In the genomic region with DNA sequence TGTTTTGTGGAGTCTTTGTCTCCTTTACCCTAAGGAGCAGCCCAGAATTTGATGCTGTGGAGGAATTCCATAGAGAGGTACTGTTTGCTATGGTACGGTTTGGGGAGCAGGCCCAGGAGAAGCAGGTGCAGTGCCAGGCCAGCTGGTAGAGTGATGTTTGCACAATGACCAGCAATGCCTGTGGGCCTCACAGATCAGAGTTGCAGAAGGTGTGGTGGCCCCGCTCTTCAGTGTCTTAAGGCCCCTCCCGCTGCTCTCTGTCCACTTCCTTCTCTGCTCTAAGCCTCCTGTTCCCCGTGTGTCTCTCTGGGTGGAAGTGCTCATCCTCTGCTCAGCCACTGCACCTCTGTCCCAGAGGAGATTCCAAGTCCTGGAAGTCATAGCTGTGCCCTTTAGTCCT, we compare ENCODE assay signal across 14 mouse cellular contexts.
DNase-seq lines count a peak whose midpoint lies in the region; ATAC-seq and TF ChIP-seq lines count a peak whose summit lies in the region.
"Had no signal": no experiment of that assay in that cellular context is flagged by ENCODE, and none has a peak within 500 bp of the region (broad histone marks: within the 10 kb centered on the region; RNA-seq: fewer than 3 reads in every experiment).

No protein-coding gene starts in this region.

- H3K9me3 ChIP-seq in heart, embryonic 12.5 days (replicated peaks), result 0 out of 2 replicates have a peak, but pooled peaks cover 3% of the 10 kb centered on the region
- H3K9me3 ChIP-seq in lung, postnatal 0 days (ENCODE audit: low read length), result no peaks in the 10 kb centered on the region
- no peaks in the 10 kb centered on the region for H3K9me3 ChIP-seq in limb, embryonic 10.5 days (replicated peaks)
- no peaks in the 10 kb centered on the region for H3K9me3 ChIP-seq in stomach, postnatal 0 days (ENCODE audit: control insufficient read depth, low read length)
- H3K9me3 ChIP-seq: midbrain, embryonic 13.5 days; neural tube, embryonic 12.5 days had no signal

- 86% methylated on average over 4 of the region's 4 CpGs for WGBS in heart, embryonic 12.5 days
- 51% methylated on average over 4 of the region's 4 CpGs for WGBS in lung, postnatal 0 days
- 93% methylated on average over 4 of the region's 4 CpGs for WGBS in limb, embryonic 10.5 days
- 48% methylated on average over 4 of the region's 4 CpGs for WGBS in stomach, postnatal 0 days

- peaks cover 30% of the 10 kb centered on the region for H3K4me1 ChIP-seq in heart, embryonic 12.5 days (replicated peaks)
- peaks cover 15% of the 10 kb centered on the region for H3K4me1 ChIP-seq in lung, postnatal 0 days (ENCODE audit: insufficient read depth, low read depth, low read length)
- H3K4me1 ChIP-seq in limb, embryonic 10.5 days, result peaks cover 40% of the 10 kb centered on the region
- H3K4me1 ChIP-seq in stomach, postnatal 0 days (replicated peaks; ENCODE audit: control insufficient read depth, insufficient read depth), result no peaks in the 10 kb centered on the region

- no peak for ATAC-seq in heart, embryonic 12.5 days (ENCODE audit: insufficient number of reproducible peaks, low FRiP score)
- no peak for ATAC-seq in lung, postnatal 0 days
- ATAC-seq in stomach, postnatal 0 days (ENCODE audit: low FRiP score, low TSS enrichment), result peak; percentile 64
- ATAC-seq: hindbrain, embryonic 16.5 days; midbrain, embryonic 13.5 days had no signal

- H3K36me3 ChIP-seq in heart, embryonic 12.5 days, result peaks cover 25% of the 10 kb centered on the region
- H3K36me3 ChIP-seq in lung, postnatal 0 days (ENCODE audit: insufficient read depth, low read length), result 0 out of 2 replicates have a peak, but pooled peaks cover 2% of the 10 kb centered on the region
- peaks cover 26% of the 10 kb centered on the region for H3K36me3 ChIP-seq in limb, embryonic 10.5 days
- peaks cover 5% of the 10 kb centered on the region; the same call in 1 of the 2 replicates for H3K36me3 ChIP-seq in stomach, postnatal 0 days (ENCODE audit: control insufficient read depth, insufficient read depth, low read length)

- H3K27ac ChIP-seq in heart, embryonic 12.5 days (ENCODE audit: poor library complexity, severe bottlenecking), result no peak overlapping the region
- peak overlapping the region; percentile 43; the same call in 1 of the 2 replicates for H3K27ac ChIP-seq in lung, postnatal 0 days (ENCODE audit: low read length)
- 0 out of 2 replicates have a peak overlapping the region, but pooled peaks have one; percentile 36 for H3K27ac ChIP-seq in limb, embryonic 10.5 days
- H3K27ac ChIP-seq in stomach, postnatal 0 days (replicated peaks), result peak overlapping the region; percentile 78
- H3K27ac ChIP-seq: neural tube, embryonic 12.5 days had no signal

- H3K27me3 ChIP-seq in heart, embryonic 12.5 days (replicated peaks), result no peaks in the 10 kb centered on the region
- H3K27me3 ChIP-seq in lung, postnatal 0 days (replicated peaks; ENCODE audit: insufficient read depth, low read length), result no peaks in the 10 kb centered on the region
- no peaks in the 10 kb centered on the region for H3K27me3 ChIP-seq in limb, embryonic 10.5 days (ENCODE audit: low read depth, poor library complexity, severe bottlenecking)
- H3K27me3 ChIP-seq in stomach, postnatal 0 days (ENCODE audit: control insufficient read depth, insufficient read depth, low read length), result no peaks in the 10 kb centered on the region
- H3K27me3 ChIP-seq: liver, embryonic 13.5 days; midbrain, embryonic 13.5 days; neural tube, embryonic 12.5 days had no signal

- no peak overlapping the region for H3K4me2 ChIP-seq in heart, embryonic 12.5 days
- H3K4me2 ChIP-seq in lung, postnatal 0 days (replicated peaks; ENCODE audit: low read depth, low read length), result no peak overlapping the region
- no peak overlapping the region for H3K4me2 ChIP-seq in stomach, postnatal 0 days (replicated peaks; ENCODE audit: low read depth)
- H3K4me2 ChIP-seq: liver, embryonic 13.5 days; midbrain, embryonic 13.5 days; neural tube, embryonic 12.5 days had no signal

- H3K4me3 ChIP-seq in heart, embryonic 12.5 days, result no peak overlapping the region
- H3K4me3 ChIP-seq in lung, postnatal 0 days (ENCODE audit: low read depth, low read length), result no peak overlapping the region
- no peak overlapping the region for H3K4me3 ChIP-seq in limb, embryonic 10.5 days
- no peak overlapping the region for H3K4me3 ChIP-seq in stomach, postnatal 0 days (ENCODE audit: low read depth, low read length)
- H3K4me3 ChIP-seq: liver, embryonic 13.5 days; midbrain, embryonic 13.5 days; neural tube, embryonic 12.5 days had no signal

- no peak for TF ChIP-seq EP300 in lung, postnatal 0 days (IDR thresholded peaks at IDR 0.05)
- no peak for TF ChIP-seq EP300 in stomach, postnatal 0 days (optimal IDR thresholded peaks at IDR 0.05)

- DNase-seq in heart, adult 11 months, result peak; percentile 83
- peak; percentile 43 for DNase-seq in lung, postnatal 0 days (ENCODE audit: low spot score)
- no peak for DNase-seq in lung, adult 18-20 months
- no peak for DNase-seq in limb, embryonic 10.5 days (ENCODE audit: low spot score)
- peak; percentile 59 for DNase-seq in stomach, postnatal 0 days (ENCODE audit: low spot score)
- DNase-seq in thymus, postnatal 25 days, result no peak
- DNase-seq in frontal cortex, adult 2 months (ENCODE audit: extremely low spot score in 1 of 2, low spot score in 1 of 2), result no peak
- DNase-seq: embryo, embryonic 11 days; layer of hippocampus, adult 9-11 months; liver, embryonic 13.5 days had no signal

- TF ChIP-seq CTCF in lung, postnatal 0 days (IDR thresholded peaks at IDR 0.05), result no peak
- no peak for TF ChIP-seq CTCF in stomach, postnatal 0 days (IDR thresholded peaks at IDR 0.05; ENCODE audit: low read depth)

- no peak overlapping the region for H3K9ac ChIP-seq in heart, embryonic 12.5 days
- H3K9ac ChIP-seq in lung, postnatal 0 days (replicated peaks; ENCODE audit: low read depth), result no peak overlapping the region
- H3K9ac ChIP-seq in stomach, postnatal 0 days (ENCODE audit: low read length), result no peak overlapping the region
- H3K9ac ChIP-seq: liver, embryonic 13.5 days; midbrain, embryonic 13.5 days; neural tube, embryonic 12.5 days had no signal

Comparison
In these comparisons a context has a peak if more than half of its experiments do, and no peak if none do; other contexts are left out.
1. DNase-seq: peak in heart, adult 11 months (single experiment), lung, postnatal 0 days (single experiment) and stomach, postnatal 0 days (single experiment); none in lung, adult 18-20 months (0 of 2), limb, embryonic 10.5 days (single experiment), thymus, postnatal 25 days (single experiment) and frontal cortex, adult 2 months (0 of 2).